In genomic region chr10:59864884-59865726, GRCm38 (mm10) we compare ENCODE assay signal across 7 mouse cellular contexts. TPM values are rescaled to one million over a fixed set of nuclear protein-coding genes. Genes with fewer than 3 reads are reported as not detected.
A peak's percentile ranks its signal among the peaks of the same experiment; 100 is the strongest.
DNase-seq lines count a peak whose midpoint lies in the region; ATAC-seq and TF ChIP-seq lines count a peak whose summit lies in the region.

No protein-coding gene starts in this region.

- no peak overlapping the region for H3K27ac ChIP-seq in cortical plate, adult 2 months (ENCODE audit: insufficient read depth, low read length)
- no peak overlapping the region for H3K27ac ChIP-seq in intestine, postnatal 0 days (ENCODE audit: low read depth, low read length)
- no peak overlapping the region for H3K27ac ChIP-seq in midbrain, embryonic 13.5 days

- peak; percentile 96 for TF ChIP-seq CTCF in cortical plate, adult 2 months (IDR thresholded peaks at IDR 0.05; ENCODE audit: extremely low read depth, insufficient read depth, low read length)
- peak; percentile 100 for TF ChIP-seq CTCF in intestine, postnatal 0 days (IDR thresholded peaks at IDR 0.05; ENCODE audit: low read depth)

- no peaks in the 10 kb centered on the region for H3K27me3 ChIP-seq in intestine, postnatal 0 days (replicated peaks; ENCODE audit: control insufficient read depth, insufficient read depth, low read length)
- H3K27me3 ChIP-seq in midbrain, embryonic 13.5 days: no peaks in the 10 kb centered on the region

- ATAC-seq in intestine, postnatal 0 days: peak; percentile 67
- ATAC-seq in midbrain, embryonic 13.5 days: peak; percentile 81

- H3K4me1 ChIP-seq in cortical plate, adult 2 months (ENCODE audit: control insufficient read depth, insufficient read depth, low read length): peaks cover 5% of the 10 kb centered on the region; the same call in 1 of the 2 replicates
- H3K4me1 ChIP-seq in intestine, postnatal 0 days (replicated peaks; ENCODE audit: control insufficient read depth, insufficient read depth, low read length): no peaks in the 10 kb centered on the region
- peaks cover 18% of the 10 kb centered on the region for H3K4me1 ChIP-seq in midbrain, embryonic 13.5 days (replicated peaks)

- intact Hi-C loops in gastrocnemius, postnatal 36 days (cut with DNase I): loop anchor here (5.0 to 10.0 kb wide), 5 partner anchors 50 to 573 kb away; partner anchors contain the start of genes Gm10322 and Mcu
- intact Hi-C loops in left cerebral cortex, postnatal 36 days (cut with DNase I): loop anchor here (5.0 to 10.0 kb wide), 4 partner anchors 250 to 568 kb away; partner anchors contain the start of genes Gm10322 and Mcu

- 41% methylated on average over 13 of the region's 13 CpGs for WGBS in intestine, postnatal 0 days
- 32% methylated on average over 13 of the region's 13 CpGs for whole genome bisulfite sequencing in midbrain, embryonic 13.5 days

- no peak overlapping the region for H3K4me2 ChIP-seq in intestine, postnatal 0 days (replicated peaks; ENCODE audit: low read depth)
- H3K4me2 ChIP-seq in midbrain, embryonic 13.5 days (replicated peaks): no peak overlapping the region

- H3K9me3 ChIP-seq in intestine, postnatal 0 days (ENCODE audit: control insufficient read depth): no peaks in the 10 kb centered on the region
- H3K9me3 ChIP-seq in midbrain, embryonic 13.5 days: no peaks in the 10 kb centered on the region

- no peak for TF ChIP-seq POLR2A in cortical plate, adult 2 months (IDR thresholded peaks at IDR 0.05; ENCODE audit: extremely low read depth, insufficient read depth, low read length)

- peak; percentile 83 to 95 for DNase-seq in adrenal gland, adult (ENCODE audit: inconsistent age in 2 of 2, low spot score in 1 of 2)
- DNase-seq in gastrocnemius, postnatal 36 days: peak; percentile 80 to 85
- peak; percentile 76 to 79 for DNase-seq in left cerebral cortex, postnatal 36 days (ENCODE audit: low spot score in 2 of 2)
- peak; percentile 81 for DNase-seq in skeletal muscle tissue, adult 2 months (ENCODE audit: low read depth, low spot score)

- H3K9ac ChIP-seq in intestine, postnatal 0 days (ENCODE audit: low read depth, low read length): no peak overlapping the region
- no peak overlapping the region for H3K9ac ChIP-seq in midbrain, embryonic 13.5 days (replicated peaks)

- no peak overlapping the region for H3K4me3 ChIP-seq in cortical plate, adult 2 months (ENCODE audit: insufficient read depth, low read length)
- H3K4me3 ChIP-seq in intestine, postnatal 0 days (ENCODE audit: low read depth, low read length): no peak overlapping the region
- no peak overlapping the region for H3K4me3 ChIP-seq in midbrain, embryonic 13.5 days (replicated peaks)

- H3K36me3 ChIP-seq in intestine, postnatal 0 days (ENCODE audit: control insufficient read depth, insufficient read depth): peaks cover 17% of the 10 kb centered on the region; the same call in 1 of the 2 replicates
- no peaks in the 10 kb centered on the region for H3K36me3 ChIP-seq in midbrain, embryonic 13.5 days

RNA-seq across cellular contexts. Expression of gene Dnajb12, which starts 14.3 kb away (rescaled TPM):
- 45.0 and 47.0 TPM in 2 replicates for polyA plus RNA-seq in cortical plate, adult 2 months (2012; rRNA removed)
- total RNA-seq in gastrocnemius, postnatal 36 days (2021): 10 to 100 TPM; 54.7 to 61.2 TPM
- polyA plus RNA-seq in intestine, postnatal 0 days (2015; fragmentation: Nextera tagmentation; extraction: Ambion mirVana): 25.6 and 27.4 TPM in 2 replicates
- total RNA-seq in left cerebral cortex, postnatal 36 days (2021): 10 to 100 TPM; 51.8 to 56.0 TPM
- 18.3 and 18.6 TPM in 2 replicates for polyA plus RNA-seq in midbrain, embryonic 13.5 days (2015; fragmentation: Nextera tagmentation; extraction: Ambion mirVana)
